Mouse (Mus musculus): ENCODE measurements at regions not wholly inside any gene's neighbourhood (a gene's known extent, or its start where the extent isn't known, plus 50 kb on each side); places are given as distances from the start of the nearest gene placed in this dataset.

- DNase-seq (ENCODE audit: extremely low read depth, low read depth, low spot score) = no peak
These were observed 53.3 kb upstream of the Cnih3 start for GRCm38 (mm10) chr1:181299075-181299665.

- DNase-seq (ENCODE audit: extremely low read depth, low read depth, low spot score) = no peak
These were observed 52.6 kb upstream of the Cnih3 start for GRCm38 (mm10) chr1:181299826-181300225.

GRCm38 (mm10) chr1:181302151-181302550 is 50.3 kb upstream of the Cnih3 start:
- DNase-seq (ENCODE audit: extremely low read depth, low read depth, low spot score) = no peak

Measured in fat pad, adult 2 months (tissue).